Mouse (Mus musculus) neutrophil, adult 59 days (primary cell): ENCODE measurements around the gene Olfr213. TPM values are rescaled to one million over a fixed set of nuclear protein-coding genes. Genes with fewer than 3 reads are reported as not detected.

Source experiments
- total RNA-seq, 2 experiments: library from RNA; stranded (reverse); gene quantifications; 1 replicate in 1 of 2; 2 replicates in 1 of 2; pipeline ENCODE4 v1.2.4; 2023

The Olfr213 gene
- not detected for total RNA-seq

DNA sequence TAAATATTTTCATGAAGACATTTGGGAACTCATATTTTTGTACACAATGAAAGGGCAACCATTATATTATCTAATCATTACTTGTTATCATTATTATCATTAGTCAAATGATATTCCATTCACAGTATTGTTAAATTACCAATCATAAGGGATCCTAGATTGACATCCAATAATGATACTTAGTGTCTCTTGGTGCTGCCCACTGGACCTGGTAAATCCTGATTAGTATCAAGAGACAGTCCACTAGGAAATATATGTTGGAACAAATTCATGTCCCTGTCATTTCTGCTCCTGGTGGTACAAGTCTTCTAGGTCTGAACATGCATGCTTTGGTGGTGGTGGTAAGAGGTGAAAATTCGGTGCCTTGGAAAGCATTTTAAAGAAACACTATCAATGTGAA is at the start of gene Olfr213:
TSS of gene Olfr213 (plus strand) at position 301 of the 400 bp plus-strand sequence.

DNA sequence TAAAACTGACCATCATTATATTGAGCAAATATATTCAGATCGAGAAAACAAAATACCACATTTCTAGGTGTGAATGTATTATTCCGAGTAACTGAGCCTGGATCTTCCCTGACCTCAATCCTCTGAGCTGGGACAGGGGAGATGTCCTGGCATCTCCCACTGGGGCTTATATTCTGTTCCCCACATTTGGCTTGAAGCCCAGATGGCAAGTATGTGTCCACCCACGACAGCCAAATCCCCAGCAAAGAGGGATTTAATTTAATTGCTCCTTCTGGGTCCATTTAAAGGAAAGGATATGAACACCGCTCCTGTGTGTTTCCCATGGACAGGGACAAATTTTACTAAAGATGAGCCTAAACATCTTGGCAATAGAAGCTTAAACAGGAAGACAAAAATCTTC is 49.5 kb upstream of the Olfr213 start, which contains the start of gene Olfr211:
TSS of gene Olfr211 (plus strand) at position 301 of the 400 bp plus-strand sequence.

DNA sequence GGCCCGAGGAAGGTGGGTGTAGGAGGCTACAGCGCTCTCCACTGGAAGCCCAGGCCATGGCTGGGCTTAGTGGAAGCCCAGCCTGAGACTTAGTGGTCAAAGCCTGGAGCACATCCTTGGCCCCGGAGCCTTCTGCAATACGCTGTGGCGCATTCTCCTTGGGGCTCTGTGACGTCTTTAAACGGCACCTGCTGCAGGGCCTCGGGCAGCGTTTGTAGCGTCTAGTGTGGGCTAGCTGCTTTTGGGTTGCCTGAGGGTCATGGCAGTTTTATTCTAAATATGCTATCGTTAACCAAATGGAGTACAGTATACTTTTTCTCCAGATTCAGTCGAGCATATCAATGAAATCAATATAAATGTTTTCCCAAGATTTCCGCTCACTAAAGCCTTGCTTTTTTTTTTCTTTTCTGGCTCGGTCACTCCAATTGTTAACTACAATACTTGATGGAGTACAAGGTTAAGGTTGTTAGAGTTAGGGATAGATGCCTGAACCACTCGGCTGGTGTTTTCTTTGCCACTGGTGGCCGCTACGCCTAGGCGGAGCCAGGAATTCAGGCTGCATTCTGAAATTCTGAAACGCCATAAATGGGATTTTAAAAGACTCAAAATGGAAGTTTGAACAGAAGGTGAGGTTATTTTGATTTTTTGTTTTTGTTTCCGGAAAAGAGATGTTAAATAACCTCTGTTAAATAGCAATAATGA is 31.8 kb upstream of the Olfr213 start, which contains the start of gene Olfr212:
TSS of gene Olfr212 (plus strand) at position 215 of the 702 bp plus-strand sequence.

DNA sequence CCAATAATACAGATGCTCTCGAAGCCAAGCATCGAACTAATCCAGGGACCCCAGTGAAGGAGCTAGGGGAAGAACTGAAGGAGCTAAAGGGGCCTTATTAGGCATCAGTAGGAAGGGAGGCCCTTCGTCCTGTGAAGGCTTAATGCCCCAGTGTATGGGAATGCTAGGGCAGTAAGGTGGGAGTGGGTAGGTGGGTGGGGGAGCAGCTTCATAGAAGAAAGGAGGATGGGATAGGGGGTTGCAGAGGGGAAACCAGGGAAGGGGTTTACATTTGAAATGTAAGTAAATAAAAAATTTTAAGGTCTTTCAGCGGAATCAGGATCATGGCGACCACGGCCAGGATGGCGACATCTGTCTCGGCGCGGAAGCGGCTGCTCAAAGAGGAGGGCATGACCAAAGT is 12.6 kb downstream of the Olfr213 start, which contains the start of gene Gm5580:
TSS of gene Gm5580 (plus strand) at position 301 of the 400 bp plus-strand sequence.

DNA sequence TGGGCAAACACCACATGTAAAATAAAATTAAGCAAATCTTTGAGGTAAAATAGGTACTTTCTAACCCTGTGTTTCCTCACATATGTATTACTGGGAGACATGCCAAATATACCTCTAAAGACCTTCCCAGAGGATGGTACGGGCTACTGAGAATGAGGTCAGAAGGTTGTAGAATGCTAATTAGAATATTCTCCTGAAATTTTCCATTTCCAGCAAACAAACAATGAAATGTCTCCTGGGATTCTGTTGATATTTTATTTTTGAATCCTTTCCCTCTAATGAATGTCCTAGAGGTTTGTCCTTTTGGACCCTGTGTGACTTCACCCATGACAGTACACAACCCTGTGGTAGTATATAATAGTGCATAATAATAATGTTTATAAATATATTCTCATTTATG is 15.7 kb downstream of the Olfr213 start, which contains the start of gene Olfr214:
TSS of gene Olfr214 (plus strand) at position 301 of the 400 bp plus-strand sequence.

DNA sequence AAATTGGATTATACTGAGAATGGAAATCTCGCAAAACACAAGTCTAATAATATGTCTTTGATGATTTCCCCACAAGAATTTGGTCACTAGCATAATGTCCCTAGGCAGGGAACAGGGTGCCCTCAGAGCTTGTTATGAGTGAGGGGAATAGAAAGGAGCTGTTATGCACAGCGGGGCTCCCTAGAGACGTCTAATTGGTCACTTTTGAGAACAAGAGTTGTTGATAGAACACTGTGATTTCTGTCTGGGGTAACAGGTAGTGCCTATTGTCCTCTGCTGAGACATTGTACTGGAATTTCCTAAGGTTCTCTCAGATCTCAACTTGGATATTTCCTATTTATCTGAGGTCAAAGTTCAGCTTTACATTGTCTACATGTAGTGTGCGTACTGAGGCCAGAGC is 45.8 kb downstream of the Olfr213 start, which contains the start of gene Olfr215:
TSS of gene Olfr215 (minus strand) at position 101 of the 400 bp plus-strand sequence.

Other genes with a start within 250 kb of the Olfr213 start
- 10 to 100 TPM; 16.9 to 23.8 TPM for gene March8, start 200.4 kb upstream of the Olfr213 start, total RNA-seq
- gene Alox5, start 77.3 kb upstream of the Olfr213 start, total RNA-seq: 100 to 1,000 TPM; 259 to 311 TPM
- not detected for gene Olfr211, start 49.4 kb upstream of the Olfr213 start, total RNA-seq
- gene Olfr212, start 31.9 kb upstream of the Olfr213 start, total RNA-seq: under 1 TPM in 1 of 2 experiments, not detected in 1; 0.18 TPM
- 1 to 10 TPM; 1.6 to 2.1 TPM for gene Gm5580, start 12.7 kb downstream of the Olfr213 start, total RNA-seq
- not detected for gene Olfr214, start 15.8 kb downstream of the Olfr213 start, total RNA-seq
- not detected for gene Olfr215, start 45.7 kb downstream of the Olfr213 start, total RNA-seq
- 10 to 100 TPM; 13.6 to 14.9 TPM for gene Zfp422, start 90.5 kb downstream of the Olfr213 start, total RNA-seq
- under 1 TPM; 0.44 to 0.57 TPM for gene Depp1, start 112.2 kb downstream of the Olfr213 start, total RNA-seq
- gene Rassf4, start 135.5 kb downstream of the Olfr213 start, total RNA-seq: 100 to 1,000 TPM in 1 of 2 experiments, 10 to 100 TPM in 1; 89.9 to 139 TPM
- under 1 TPM; 0.11 to 0.20 TPM for gene Tmem72, start 178.5 kb downstream of the Olfr213 start, total RNA-seq